In genomic region chr17:59138791-59139190, GRCm38 (mm10) we compare ENCODE assay signal across 20 mouse cellular contexts.
DNase-seq lines count a peak whose midpoint lies in the region; TF ChIP-seq lines count a peak whose summit lies in the region.
"Had no signal": no experiment of that assay in that cellular context is flagged by ENCODE, and none has a peak within 500 bp of the region (broad histone marks: within the 10 kb centered on the region; RNA-seq: fewer than 3 reads in every experiment).

No protein-coding gene starts in this region.

- peaks cover 6% of the 10 kb centered on the region for H3K4me1 ChIP-seq in bone marrow macrophage, adult 2 months (ENCODE audit: control insufficient read depth, insufficient read depth, low read length)
- H3K4me1 ChIP-seq: embryonic facial prominence, embryonic 10.5 days; embryonic facial prominence, embryonic 12.5 days had no signal

- H3K4me3 ChIP-seq in bone marrow macrophage, adult 2 months (ENCODE audit: insufficient read depth, low read length) = no peak overlapping the region
- H3K4me3 ChIP-seq: embryonic facial prominence, embryonic 10.5 days; embryonic facial prominence, embryonic 12.5 days; forebrain, embryonic 13.5 days; forebrain, embryonic 15.5 days had no signal

- DNase-seq in heart, adult 11 months = peak; percentile 36
- DNase-seq in heart, postnatal 36 days = no peak
- peak; percentile 62 for DNase-seq in Muller cell, postnatal 12 days (ENCODE audit: inconsistent ontology term)
- no peak for DNase-seq in gastrocnemius, postnatal 25 days
- no peak for DNase-seq in frontal cortex, adult 2 months (ENCODE audit: extremely low spot score in 1 of 2, low spot score in 1 of 2)
- DNase-seq: adrenal gland, adult 2 months; adrenal gland, postnatal 10 days; adrenal gland, postnatal 25 days; B cell, adult 2 months; cerebellum, adult 11-12 months; cerebellum, adult 2 months; cerebellum, adult 9-10 months; cerebellum, postnatal 10 days; cerebellum, postnatal 25 days; forebrain, postnatal 0 days had no signal

- peak overlapping the region; percentile 51 for H3K27ac ChIP-seq in bone marrow macrophage, adult 2 months (ENCODE audit: insufficient read depth, low read depth, low read length)
- H3K27ac ChIP-seq: embryonic facial prominence, embryonic 10.5 days; embryonic facial prominence, embryonic 12.5 days; forebrain, embryonic 13.5 days; forebrain, embryonic 15.5 days had no signal

- intact Hi-C loops in heart, postnatal 36 days (cut with DNase I) = no loop called here

- no peak for TF ChIP-seq POLR2A in bone marrow macrophage, adult 2 months (IDR thresholded peaks at IDR 0.05; ENCODE audit: borderline replicate concordance, low read depth, low read length)

- TF ChIP-seq CTCF in bone marrow macrophage, adult 2 months (IDR thresholded peaks at IDR 0.05; ENCODE audit: low read depth, low read length) = no peak

Comparison
In these comparisons a context has a peak if more than half of its experiments do, and no peak if none do; other contexts are left out.
1. DNase-seq: peak in heart, adult 11 months (single experiment) and Muller cell, postnatal 12 days (single experiment); none in heart, postnatal 36 days (0 of 2), gastrocnemius, postnatal 25 days (single experiment) and frontal cortex, adult 2 months (0 of 2).